Mouse (Mus musculus): ENCODE results near the gene Slc25a21. TPM values are rescaled to one million over a fixed set of nuclear protein-coding genes. Genes with fewer than 3 reads are reported as not detected.

Slc25a21 gene
- total RNA-seq, 2 experiments from 2014 or later = 1.1 to 2.2 TPM

- no peak for DNase-seq (ENCODE audit: low spot score in 2 of 2)
Observed at GRCm38 (mm10) chr12:56781196-56781595, 416.1 kb downstream of the Slc25a21 start.

- no peak for DNase-seq (ENCODE audit: low spot score in 2 of 2)
Observed at GRCm38 (mm10) chr12:56779621-56780020, 417.7 kb downstream of the Slc25a21 start.

DNA sequence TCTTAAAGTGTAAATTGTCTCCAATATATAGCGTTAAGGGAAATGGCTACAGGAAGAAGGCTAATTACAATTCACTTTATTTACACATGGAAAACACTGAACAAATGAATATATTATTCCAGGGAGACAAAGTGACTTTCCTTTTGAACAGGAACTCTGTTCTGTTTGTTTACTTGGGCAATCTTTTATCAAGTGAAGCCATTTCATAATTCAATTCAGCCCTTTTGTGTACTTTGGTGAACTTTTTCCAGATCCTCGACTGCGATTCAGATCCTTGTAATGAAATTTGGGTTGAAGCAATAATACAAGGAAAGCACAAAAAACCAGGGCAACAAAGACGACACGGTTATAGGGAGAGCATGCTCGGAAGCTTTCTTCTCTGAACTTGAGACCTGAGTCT, 423.3 kb downstream of the Slc25a21 start:
- no peak for DNase-seq (ENCODE audit: low spot score in 2 of 2)

- DNase-seq (ENCODE audit: low spot score in 2 of 2) = no peak
Observed at GRCm38 (mm10) chr12:56769421-56769820, 427.9 kb downstream of the Slc25a21 start.

DNA sequence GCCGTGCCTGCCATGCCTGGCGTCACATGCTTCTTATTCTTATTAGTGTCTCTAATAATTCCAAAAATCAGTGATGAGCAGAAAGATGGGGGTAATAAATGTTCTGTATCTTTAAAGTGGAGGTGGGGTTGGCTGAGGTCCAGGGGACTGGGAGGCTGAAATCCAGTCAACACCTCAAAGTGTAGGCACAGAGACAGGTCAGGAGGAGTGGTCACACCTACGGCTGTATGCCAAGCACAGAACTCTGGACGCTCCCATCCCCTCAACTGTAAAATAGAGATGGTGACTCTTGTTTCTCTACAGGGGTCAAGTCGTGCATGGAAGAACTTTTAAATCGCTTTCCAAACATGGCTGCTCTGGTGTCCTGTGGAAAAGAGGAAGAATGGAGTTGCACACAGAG, 429.8 kb downstream of the Slc25a21 start:
- no peak for DNase-seq (ENCODE audit: low spot score in 2 of 2)

DNA sequence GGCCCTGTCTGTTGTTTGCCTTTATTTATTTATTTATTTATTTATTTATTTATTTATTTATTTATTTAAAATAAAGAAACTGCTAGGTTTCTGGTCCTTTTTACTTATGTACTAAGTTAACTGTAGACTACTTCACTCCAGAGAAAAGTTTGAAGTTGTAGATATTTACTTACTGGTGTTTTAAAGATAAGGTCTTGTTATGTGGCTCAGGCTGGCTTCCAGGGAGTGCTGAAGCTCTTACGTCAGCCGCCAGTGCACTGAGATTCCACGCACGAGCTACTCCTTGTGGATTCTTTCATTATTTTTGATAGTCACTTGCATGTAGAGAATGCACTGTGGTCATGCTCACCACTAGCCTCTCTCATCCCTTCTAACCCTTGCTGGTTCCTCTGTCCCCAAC, 460.2 kb downstream of the Slc25a21 start:
- no peak for DNase-seq (ENCODE audit: low spot score in 2 of 2)

GRCm38 (mm10) chr12:56727631-56728030, 469.6 kb downstream of the Slc25a21 start:
- DNase-seq (ENCODE audit: low spot score in 2 of 2) = no peak

DNA sequence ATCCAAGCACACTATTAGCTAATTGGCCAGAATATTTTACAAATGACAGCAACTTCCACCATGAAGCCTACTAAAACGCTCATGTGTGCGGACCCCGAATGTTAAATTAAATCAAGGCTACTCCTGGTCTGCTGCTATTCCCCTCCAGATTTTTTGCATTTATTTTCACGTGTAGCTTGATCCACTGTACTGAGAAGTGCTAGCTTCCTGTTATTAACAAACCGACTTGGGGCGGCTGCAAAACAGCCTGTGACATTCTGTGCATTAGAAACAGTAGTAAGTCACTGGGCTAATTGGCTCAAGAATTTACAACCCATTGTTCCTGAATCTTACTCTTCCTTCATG, 478.6 kb downstream of the Slc25a21 start:
- no peak for DNase-seq (ENCODE audit: low spot score in 2 of 2)

DNA sequence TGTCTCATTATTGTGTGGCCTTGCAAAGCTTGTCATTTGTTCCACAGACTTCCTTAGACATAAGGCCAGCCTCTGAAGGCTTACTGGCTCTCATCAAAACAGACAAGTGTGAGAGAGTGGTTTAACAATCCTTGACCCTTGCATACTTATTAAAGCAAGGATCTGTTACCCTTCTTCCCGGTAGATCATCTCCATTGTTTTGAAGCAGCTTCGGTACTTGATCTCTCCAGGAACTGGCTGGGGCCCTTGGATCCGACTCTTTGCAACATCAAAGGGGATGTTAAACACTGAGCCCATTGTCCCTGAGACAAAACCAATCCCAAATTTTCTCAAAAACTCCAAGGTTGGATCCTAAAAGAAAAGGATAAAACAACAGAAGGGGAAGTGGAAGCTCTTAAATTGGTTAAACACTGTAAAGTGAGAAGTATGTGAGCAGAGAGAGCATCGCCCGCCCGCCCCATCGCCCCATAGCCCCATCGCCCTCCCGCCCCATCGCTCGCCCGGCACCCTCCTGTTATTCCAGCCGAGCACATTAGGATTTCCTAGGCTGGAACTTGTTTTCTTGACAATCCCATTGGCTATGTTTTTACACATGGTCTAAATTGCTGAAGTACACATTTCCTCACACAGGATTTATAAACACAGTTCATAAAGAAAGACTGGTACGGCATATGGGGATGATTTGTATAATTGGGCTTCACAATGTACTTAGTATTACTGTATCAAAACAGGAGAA, 479.1 kb downstream of the Slc25a21 start:
- DNase-seq (ENCODE audit: low spot score in 2 of 2) = no peak

DNA sequence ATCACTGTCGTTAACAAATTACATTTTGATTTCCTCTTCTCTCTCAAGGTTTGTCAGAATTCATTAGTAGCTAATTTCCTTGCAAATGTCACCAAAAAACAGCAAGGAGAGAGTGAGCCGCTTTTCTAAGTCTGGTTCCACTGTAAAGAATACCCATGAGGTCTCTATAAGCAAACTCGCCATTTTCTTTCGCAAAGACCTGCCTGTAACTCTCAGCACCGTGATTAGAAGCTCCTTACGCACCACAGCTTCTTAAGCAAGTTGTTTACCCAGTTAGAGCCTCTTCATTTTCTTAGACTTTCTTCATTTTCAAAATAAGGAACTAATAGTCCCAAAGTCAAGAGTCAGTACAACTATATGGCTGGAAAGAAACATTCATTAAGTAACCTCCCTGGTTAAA, 496.3 kb downstream of the Slc25a21 start:
- no peak for DNase-seq (ENCODE audit: low spot score in 2 of 2)

- no peak for DNase-seq (ENCODE audit: low spot score in 2 of 2)
Observed at GRCm38 (mm10) chr12:56699915-56700900, 497.1 kb downstream of the Slc25a21 start.

- no peak for DNase-seq (ENCODE audit: low spot score in 2 of 2)
Observed at GRCm38 (mm10) chr12:56699351-56699750, 497.9 kb downstream of the Slc25a21 start.

GRCm38 (mm10) chr12:56698191-56698980, 498.9 kb downstream of the Slc25a21 start:
- no peak for DNase-seq (ENCODE audit: low spot score in 2 of 2)

GRCm38 (mm10) chr12:56697785-56698184, 499.5 kb downstream of the Slc25a21 start:
- DNase-seq (ENCODE audit: low spot score in 2 of 2) = no peak

DNA sequence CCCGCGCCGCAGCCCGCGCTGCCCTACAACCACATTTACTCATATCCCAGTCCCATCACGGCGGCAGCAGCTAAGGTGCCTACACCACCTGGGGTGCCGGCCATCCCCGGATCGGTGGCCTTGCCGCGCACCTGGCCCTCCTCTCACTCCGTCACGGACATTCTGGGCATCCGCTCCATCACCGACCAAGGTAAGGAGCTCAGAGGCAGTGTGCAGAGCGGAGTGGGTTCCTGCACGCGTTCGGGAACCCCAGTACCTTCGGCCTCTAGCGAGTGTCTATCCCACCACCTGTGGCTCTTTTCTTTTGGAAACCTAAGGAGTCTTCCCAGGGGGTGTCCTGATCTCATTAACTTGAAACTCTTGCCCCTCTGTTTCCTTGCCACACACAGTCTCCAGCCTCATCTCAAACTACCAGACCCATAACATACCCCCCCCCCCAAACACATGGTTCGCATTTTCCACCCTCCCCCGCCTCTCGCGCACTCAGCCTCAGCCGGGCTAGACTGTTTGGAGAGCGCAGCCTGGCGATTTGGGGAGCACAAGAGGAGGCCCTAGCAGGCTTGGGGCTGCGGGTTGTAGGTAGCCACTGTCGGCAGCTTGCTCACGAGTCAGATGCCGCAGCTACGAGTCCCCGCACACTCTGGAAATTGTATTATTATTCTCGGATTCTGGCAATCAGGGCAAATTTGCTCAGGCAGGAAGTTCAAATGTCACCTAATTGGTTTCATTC, 500.1 kb downstream of the Slc25a21 start:
- no peak for DNase-seq (ENCODE audit: low spot score in 2 of 2)

DNA sequence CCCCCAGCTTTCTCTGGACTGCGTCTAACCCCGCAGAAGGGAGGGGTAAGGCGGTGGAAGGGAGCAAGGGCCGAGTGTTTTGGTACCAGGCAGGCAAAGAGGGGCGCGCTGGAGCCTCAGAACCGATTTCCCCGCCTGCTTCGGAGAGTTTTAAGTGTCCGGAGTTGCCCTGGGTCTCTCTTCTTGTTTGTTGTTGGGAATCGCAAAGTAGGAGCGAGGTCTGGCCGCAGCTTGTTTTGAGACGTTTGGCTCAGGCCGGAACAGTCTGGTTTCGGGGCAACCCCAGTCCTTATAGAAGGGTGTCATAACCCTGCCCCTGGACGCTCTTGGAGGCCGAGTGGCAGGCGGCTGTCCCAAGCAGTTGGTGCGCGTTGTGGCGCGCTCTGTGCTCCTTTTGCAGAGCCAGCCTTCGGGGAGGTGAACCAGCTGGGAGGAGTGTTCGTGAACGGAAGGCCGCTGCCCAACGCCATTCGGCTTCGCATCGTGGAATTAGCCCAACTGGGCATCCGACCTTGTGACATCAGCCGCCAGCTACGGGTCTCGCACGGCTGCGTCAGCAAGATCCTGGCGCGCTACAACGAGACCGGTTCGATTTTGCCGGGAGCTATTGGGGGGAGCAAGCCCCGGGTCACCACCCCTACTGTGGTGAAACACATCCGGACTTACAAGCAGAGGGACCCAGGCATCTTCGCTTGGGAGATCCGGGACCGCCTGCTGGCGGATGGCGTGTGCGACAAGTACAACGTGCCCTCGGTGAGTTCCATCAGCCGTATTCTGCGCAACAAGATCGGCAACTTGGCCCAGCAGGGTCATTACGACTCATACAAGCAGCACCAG, 500.9 kb downstream of the Slc25a21 start:
- no peak for DNase-seq (ENCODE audit: low spot score in 2 of 2)

DNA sequence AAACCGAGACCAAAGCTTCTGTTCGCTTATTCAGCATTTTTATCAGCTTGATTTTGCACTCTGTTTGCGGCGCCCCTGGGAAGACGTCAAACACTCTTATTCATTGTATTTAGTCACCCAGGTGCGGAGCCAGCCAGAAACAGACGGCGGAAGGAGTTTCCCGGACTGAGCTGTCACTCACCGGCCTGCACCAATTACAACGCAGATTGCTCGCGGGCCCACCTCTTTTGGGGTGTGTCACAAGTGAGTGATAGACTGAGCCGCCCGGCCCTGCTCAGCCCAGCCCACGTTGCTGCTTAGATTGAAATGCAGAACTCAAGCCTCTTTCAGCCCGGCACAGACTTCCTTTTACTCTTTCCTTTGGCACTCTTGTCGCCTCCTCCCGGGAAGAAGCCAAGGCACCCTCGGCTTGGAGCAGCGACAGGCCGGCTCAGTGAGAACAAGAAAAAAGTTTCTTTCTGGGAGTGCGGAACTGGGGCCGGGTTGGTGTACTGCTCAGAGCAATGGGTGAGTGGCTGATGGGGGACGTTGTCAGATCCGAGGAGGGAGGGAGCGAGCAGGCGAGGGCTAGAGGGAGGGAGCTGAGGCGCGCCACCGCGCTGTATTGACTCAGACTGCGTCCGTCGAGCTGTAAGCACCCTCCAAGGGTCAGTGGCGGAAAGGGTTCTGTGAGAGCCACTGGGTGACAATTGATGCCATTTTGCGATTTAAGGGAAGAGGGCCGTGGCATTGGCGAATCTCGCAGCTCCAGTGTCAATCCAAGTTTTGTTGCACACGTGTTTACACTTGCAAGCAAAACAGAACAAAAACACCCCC, 501.7 kb downstream of the Slc25a21 start:
- DNase-seq (ENCODE audit: low spot score in 2 of 2) = peak; percentile 50 to 53

DNA sequence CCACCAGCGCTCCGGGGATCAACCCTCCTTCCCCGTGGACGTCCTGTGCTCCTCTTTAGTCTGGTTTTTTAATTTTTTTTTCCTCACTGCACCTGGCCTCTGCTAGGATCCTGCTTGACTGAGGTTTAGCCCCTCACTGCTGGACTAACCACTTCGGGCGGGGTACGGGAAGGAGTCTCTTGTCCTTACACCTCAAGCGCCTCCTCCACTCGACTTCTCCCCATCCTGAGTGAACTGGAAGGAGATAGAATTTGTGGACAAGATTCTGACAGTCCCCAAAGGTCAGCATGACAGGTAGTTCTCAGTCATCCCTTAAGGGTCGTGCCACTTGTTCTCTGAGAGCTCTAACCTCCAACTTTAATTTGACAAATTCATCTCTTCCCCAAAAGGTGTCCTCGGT, 502.3 kb downstream of the Slc25a21 start:
- no peak for DNase-seq (ENCODE audit: low spot score in 2 of 2)

- no peak for DNase-seq (ENCODE audit: low spot score in 2 of 2)
Observed at GRCm38 (mm10) chr12:56694361-56694760, 502.9 kb downstream of the Slc25a21 start.

Measured in adrenal gland, postnatal 4 days (tissue).